Mouse (Mus musculus) liver, adult 2 months (tissue): ENCODE data around the gene Ifitm2. TPM values are rescaled to one million over a fixed set of nuclear protein-coding genes. Genes with fewer than 3 reads are reported as not detected.

Experiments
- DNase-seq: peaks from one replicate; pipeline ENCODE4 v3.0.0-alpha.2; 2011; ENCODE audit warnings: low read depth, low spot score; ENCODE audit errors: extremely low read depth
- H3K27ac ChIP-seq: fragments of 200-500 bp; replicated peaks from 2 replicates; pipeline ENCODE4 v1.5.1; 2012; ENCODE audit warnings: low read depth, mild to moderate bottlenecking, control low read depth, inconsistent platforms, low read length; ENCODE audit not compliant: insufficient read depth
- H3K27me3 ChIP-seq: fragments of 200-500 bp; 2 replicates; pipeline ENCODE4 v1.6.1; 2012; ENCODE audit warnings: mild to moderate bottlenecking, moderate library complexity, low read length, inconsistent platforms; ENCODE audit not compliant: control insufficient read depth, insufficient read depth
- H3K36me3 ChIP-seq: fragments of 200-500 bp; 2 replicates; pipeline ENCODE4 v1.6.1; 2012; ENCODE audit warnings: low read length, inconsistent platforms; ENCODE audit not compliant: control insufficient read depth, insufficient read depth
- H3K4me1 ChIP-seq: fragments of 200-500 bp; 2 replicates; pipeline ENCODE4 v1.6.1; 2011; ENCODE audit warnings: low read length; ENCODE audit not compliant: control insufficient read depth, insufficient read depth
- H3K4me3 ChIP-seq: fragments of 200-500 bp; 2 replicates; pipeline ENCODE4 v1.5.1; 2011; ENCODE audit warnings: low read depth, mild to moderate bottlenecking, control low read depth, low read length, moderate library complexity; ENCODE audit not compliant: insufficient read depth
- H3K79me2 ChIP-seq: fragments of 200-500 bp; 2 replicates; pipeline ENCODE4 v1.6.1; 2012; ENCODE audit warnings: inconsistent platforms, mild to moderate bottlenecking, low read length, moderate library complexity; ENCODE audit not compliant: control insufficient read depth, insufficient read depth
- H3K9ac ChIP-seq: fragments of 200-500 bp; 2 replicates; pipeline ENCODE4 v1.6.1; 2012; ENCODE audit warnings: low read depth, mild to moderate bottlenecking, control low read depth, inconsistent platforms, low read length
- CTCF ChIP-seq: fragments of 200-500 bp; IDR thresholded peaks from 2 replicates; pipeline ENCODE4 v1.5.1; 2011; ENCODE audit warnings: low read depth, low read length, control low read depth
- POLR2A ChIP-seq: fragments of 200-500 bp; IDR thresholded peaks from 2 replicates; pipeline ENCODE4 v1.6.1; 2011; ENCODE audit warnings: low read length, control low read depth; ENCODE audit not compliant: insufficient read depth; ENCODE audit errors: extremely low read depth
- WGBS: fragments of 180-500 bp; shearing (Covaris S2); methylation state at CpG from one replicate; pipeline ENCODE4 v1.1.7; 2018; 5-methylcytosine and 5-hydroxymethylcytosine counted together
- polyA plus RNA-seq: library from polyadenylated mRNA; depleted of rRNA; stranded (reverse); fragments of >200 nt; gene quantifications from 2 replicates; pipeline ENCODE4 v1.2.3, GENCODE M21; 2012
- total RNA-seq: library from RNA; depleted of rRNA; stranded (reverse); fragments of >200 nt; gene quantifications from 2 replicates; pipeline ENCODE4 v1.2.3, GENCODE M21; 2014

Gene Ifitm2
- total and polyA plus RNA-seq, 2 experiments, result 270 to 1,028 TPM

- 88% methylated on average over 16 of the region's 16 CpGs for WGBS
- no peak for DNase-seq
- H3K4me3 ChIP-seq, result no peak within 1 kb of the TSS
Measured at GRCm38 (mm10) chr7:140949824-140950530, 5.8 kb downstream of the Ifitm2 start, which contains the start of gene Ifitm5. TSS of gene Ifitm5 (minus strand) at chr7:140950291.

GRCm38 (mm10) chr7:140949255-140949654, 6.5 kb downstream of the Ifitm2 start:
- Histone ChIP-seq H3K4me1 (peaks cover 14% of the 10 kb centered on the region; the same call in 1 of the 2 replicates), H3K4me3 (no peak overlapping the region), H3K36me3 (no peaks in the 10 kb centered on the region), H3K79me2 (peaks cover 8% of the 10 kb centered on the region; the same call in 1 of the 2 replicates), H3K27ac (peak overlapping the region; percentile 64), H3K9ac (no peak overlapping the region), H3K27me3 (no peaks in the 10 kb centered on the region)
- WGBS, result 82% methylated on average over 6 of the region's 6 CpGs
- DNase-seq, result no peak
- TF ChIP-seq POLR2A (no peak), CTCF (no peak)

More at GRCm38 (mm10) chr7:140949824-140950530, 5.8 kb downstream of the Ifitm2 start, which contains the start of gene Ifitm5:
- Histone ChIP-seq H3K36me3 (no peaks in the 10 kb centered on the region), H3K4me1 (peaks cover 14% of the 10 kb centered on the region; the same call in 1 of the 2 replicates), H3K79me2 (peaks cover 11% of the 10 kb centered on the region), H3K27me3 (no peaks in the 10 kb centered on the region), H3K9ac (no peak within 1 kb of the TSS), H3K27ac (peak within 1 kb of the TSS; percentile 67)
- TF ChIP-seq POLR2A, result no peak
- TF ChIP-seq CTCF, result no peak

DNA sequence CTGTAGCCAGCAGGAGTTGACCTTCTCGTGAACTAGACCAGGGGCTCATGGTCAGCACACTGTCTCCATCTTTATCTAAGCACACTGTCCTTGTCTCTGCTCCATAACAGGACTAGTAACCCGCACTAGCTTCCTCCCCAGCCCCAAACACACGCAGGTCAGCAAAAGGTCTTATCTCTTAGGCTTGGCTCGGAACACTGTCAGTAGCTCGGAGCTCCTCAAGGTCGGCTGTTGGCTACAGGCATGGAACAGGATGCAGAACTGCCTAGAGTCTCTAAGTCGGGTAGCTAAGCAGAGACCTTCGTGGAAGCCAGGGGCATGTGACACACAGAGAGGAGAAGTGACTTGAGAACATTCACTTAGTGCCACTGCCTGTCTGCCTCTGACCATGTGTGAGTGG, 7.6 kb downstream of the Ifitm2 start:
- Histone ChIP-seq H3K4me3 (no peak overlapping the region), H3K9ac (peak overlapping the region; percentile 16; the same call in 1 of the 2 replicates), H3K79me2 (peaks cover 5% of the 10 kb centered on the region; the same call in 1 of the 2 replicates), H3K4me1 (peaks cover 14% of the 10 kb centered on the region; the same call in 1 of the 2 replicates), H3K27me3 (no peaks in the 10 kb centered on the region), H3K36me3 (no peaks in the 10 kb centered on the region), H3K27ac (peak overlapping the region; percentile 64)
- 50% methylated on average over 8 of the region's 8 CpGs for WGBS
- peak; percentile 37 for DNase-seq
- no peak for TF ChIP-seq POLR2A
- TF ChIP-seq CTCF, result no peak

GRCm38 (mm10) chr7:140946980-140947379, 8.8 kb downstream of the Ifitm2 start:
- TF ChIP-seq CTCF (no peak), POLR2A (no peak)
- no peak overlapping the region for H3K9ac ChIP-seq
- peaks cover 15% of the 10 kb centered on the region; the same call in 1 of the 2 replicates for H3K4me1 ChIP-seq
- DNase-seq, result no peak
- H3K79me2 ChIP-seq, result no peaks in the 10 kb centered on the region; the same call in 1 of the 2 replicates
- H3K27me3 ChIP-seq, result no peaks in the 10 kb centered on the region
- WGBS, result 72% methylated on average over 7 of the region's 7 CpGs
- peak overlapping the region; percentile 33 for H3K27ac ChIP-seq
- no peaks in the 10 kb centered on the region for H3K36me3 ChIP-seq
- H3K4me3 ChIP-seq, result no peak overlapping the region

DNA sequence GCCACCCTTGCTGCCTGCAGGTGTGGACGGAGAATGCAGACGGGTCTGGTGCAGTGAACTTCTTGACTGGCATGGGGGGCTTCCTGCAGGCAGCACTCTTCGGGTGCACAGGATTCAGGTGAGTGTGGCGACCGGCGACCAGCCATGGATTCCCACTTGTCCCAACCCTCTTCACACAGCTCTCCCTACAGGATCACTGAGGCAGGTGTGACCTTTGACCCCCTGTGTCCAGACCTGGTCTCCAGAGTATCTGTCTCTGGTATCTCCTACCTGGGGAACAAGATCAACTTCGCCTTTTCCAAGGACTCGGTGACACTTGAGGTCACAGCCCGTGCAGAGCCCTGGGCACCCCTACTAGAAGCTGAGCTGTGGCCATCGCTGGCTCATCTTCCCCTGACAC, 9.5 kb downstream of the Ifitm2 start:
- Histone ChIP-seq H3K27ac (peak overlapping the region; percentile 33), H3K27me3 (no peaks in the 10 kb centered on the region), H3K4me1 (peaks cover 15% of the 10 kb centered on the region; the same call in 1 of the 2 replicates), H3K79me2 (no peaks in the 10 kb centered on the region; the same call in 1 of the 2 replicates), H3K36me3 (no peaks in the 10 kb centered on the region), H3K4me3 (no peak overlapping the region), H3K9ac (no peak overlapping the region; the same call in 1 of the 2 replicates)
- TF ChIP-seq POLR2A (no peak), CTCF (no peak)
- 94% methylated on average over 10 of the region's 10 CpGs for WGBS
- DNase-seq, result no peak
